Mouse (Mus musculus): ENCODE results near the gene Ncbp2.
A peak's percentile ranks its signal among the peaks of the same experiment; 100 is the strongest.
"Not testable (repeated sequence)": the region's sequence is repeated elsewhere in the genome, so short reads cannot be mapped to it uniquely, and the experiment has no call there.

The Ncbp2 gene

DNA sequence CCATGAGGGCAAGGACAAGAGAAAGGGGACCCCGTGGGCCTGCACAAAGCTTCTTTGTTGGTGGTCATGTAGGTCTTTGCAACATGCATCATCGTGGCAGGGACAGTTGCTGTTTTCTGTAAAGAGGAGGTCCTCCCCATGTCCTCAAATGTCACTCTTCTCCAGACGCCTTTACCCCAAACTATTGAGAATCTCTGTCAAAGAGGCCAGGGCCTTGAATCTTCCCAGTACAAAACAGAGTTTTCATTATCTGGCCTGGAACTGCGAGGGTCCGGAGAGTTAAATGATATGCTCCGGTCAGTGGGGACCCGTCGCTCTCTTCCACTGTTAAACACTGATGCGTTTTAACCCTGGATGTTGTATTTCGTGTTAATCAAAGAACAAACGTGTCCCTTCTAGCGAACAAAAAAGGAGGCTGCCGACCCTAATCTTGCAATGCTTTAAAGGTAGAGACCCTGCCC is 13.7 kb upstream of the Ncbp2 start:
- no peak for DNase-seq (ENCODE audit: low spot score in 2 of 2)

DNA sequence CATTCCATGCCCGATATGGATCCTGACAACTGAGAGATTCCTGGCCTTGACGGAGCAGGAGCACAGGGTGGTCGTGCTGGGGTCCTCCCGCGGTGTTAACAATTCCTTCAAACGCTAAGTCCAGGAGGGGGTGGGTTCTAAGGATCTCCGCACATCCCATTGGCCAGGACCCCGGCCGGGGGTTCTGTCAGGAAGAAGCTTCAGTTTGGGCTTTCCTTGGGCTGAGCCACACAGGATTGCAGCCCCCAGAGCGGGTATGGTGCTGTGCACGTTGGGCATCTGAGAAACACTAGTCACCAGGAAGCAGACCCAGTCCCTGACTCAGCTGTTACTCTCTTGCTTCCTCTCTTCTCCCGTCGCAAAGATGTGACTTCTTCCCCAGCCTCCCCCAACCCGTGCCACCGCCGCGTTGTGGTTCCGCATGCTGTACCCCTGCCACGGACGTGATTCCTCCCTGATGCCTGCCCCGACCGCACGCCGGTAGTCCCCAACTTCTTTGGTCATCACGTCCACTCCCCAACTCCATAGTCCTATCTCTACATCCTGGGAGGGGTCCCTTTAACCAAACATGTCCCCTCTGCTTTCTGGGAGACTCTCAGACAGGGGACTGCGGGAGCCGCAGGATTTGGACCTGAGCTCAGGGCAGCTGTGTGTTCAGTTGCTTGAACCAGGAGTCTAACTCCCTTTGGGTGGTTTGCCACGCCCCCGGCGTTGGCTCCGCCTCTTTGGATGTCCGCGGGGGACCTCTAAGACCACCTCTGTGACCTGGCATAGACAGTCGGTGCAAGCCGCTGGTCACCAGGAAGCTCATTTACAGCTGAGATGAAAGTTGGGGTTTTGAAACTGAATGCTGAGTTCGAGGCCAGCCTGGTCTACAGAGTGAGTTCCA is 13.0 kb upstream of the Ncbp2 start:
- peak; percentile 53 to 54 for DNase-seq (ENCODE audit: low spot score in 2 of 2)

DNA sequence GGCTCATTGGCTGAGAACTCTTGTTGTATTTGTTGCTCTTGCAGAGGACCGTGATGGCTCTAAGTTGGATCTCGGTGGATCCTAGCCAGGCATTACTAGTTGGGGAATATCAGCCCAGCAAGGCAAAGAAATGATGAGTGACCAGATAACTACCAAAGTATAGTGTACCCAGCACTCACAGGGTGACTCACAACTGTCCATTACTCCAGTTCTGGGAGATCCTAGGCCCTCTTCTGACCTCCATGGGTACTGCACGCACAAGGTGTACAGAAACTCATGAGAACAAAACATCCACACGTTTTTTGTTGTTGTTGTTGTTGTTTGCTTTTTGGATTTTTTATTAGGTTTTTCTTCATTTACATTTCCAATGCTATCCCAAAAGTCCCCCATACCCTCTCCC is 11.7 kb upstream of the Ncbp2 start:
- DNase-seq (ENCODE audit: low spot score in 2 of 2) = no peak

DNA sequence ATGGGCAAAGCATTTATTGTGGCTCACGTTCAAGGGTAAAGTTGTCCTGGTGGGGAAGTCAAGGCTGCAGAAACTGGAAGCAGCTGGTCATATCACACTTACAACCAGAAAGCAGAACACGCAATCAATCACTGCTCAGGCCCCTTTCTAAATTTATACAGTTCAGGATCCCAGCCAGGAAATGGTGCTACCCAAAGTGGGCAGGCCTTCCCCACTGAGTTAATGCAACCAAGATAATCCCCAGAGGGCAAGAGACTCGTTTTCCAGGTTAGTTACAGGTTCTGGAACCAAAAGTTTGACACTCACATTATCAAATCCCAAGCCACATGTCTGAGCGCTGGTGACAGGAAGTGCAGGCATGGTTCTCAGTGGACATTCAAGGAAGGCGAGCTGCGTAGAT is 9.5 kb upstream of the Ncbp2 start:
- DNase-seq (ENCODE audit: low spot score in 2 of 2) = no peak

DNA sequence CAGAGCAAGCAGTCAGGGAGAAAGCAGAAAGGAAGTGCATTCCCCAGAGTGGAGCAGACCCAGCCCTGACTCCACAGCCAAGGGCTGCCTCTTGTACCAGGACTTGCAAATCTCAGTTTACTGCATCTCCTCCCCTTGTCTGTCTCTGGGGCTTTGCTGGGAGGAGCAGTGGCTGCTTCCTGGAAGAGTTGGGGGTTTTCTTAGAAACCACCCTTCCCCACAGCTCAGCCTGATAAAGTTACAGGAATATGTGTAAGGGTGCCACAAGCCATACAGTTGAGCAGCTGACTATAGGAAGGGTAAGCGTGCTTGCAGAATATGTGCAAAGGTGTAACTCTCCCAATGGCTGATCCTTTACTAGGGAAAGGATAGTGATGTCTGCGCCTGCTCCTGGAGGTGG is 7.7 kb upstream of the Ncbp2 start:
- no peak for DNase-seq (ENCODE audit: low spot score in 2 of 2)

DNA sequence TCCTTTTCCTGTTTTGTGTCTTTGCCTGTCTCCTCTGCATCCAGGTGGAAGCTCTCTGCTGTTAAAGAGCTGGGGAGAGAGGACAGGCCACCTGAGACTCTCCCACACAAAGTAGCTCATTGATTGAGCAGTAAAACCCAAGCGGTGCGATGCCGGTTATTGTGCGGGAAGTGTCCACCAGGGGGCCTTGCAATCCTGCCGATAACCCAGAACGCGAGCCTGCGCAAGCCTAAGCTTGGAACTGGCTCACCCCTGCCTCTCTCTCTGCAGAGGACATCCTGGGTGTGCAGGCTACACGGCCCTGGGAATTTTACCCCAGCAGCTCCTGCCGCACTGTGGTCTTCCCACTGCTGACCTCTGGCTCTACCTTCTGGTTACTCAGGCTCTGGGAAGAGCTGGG is 4.3 kb upstream of the Ncbp2 start:
- DNase-seq (ENCODE audit: low spot score in 2 of 2) = peak; percentile 85 to 90

DNA sequence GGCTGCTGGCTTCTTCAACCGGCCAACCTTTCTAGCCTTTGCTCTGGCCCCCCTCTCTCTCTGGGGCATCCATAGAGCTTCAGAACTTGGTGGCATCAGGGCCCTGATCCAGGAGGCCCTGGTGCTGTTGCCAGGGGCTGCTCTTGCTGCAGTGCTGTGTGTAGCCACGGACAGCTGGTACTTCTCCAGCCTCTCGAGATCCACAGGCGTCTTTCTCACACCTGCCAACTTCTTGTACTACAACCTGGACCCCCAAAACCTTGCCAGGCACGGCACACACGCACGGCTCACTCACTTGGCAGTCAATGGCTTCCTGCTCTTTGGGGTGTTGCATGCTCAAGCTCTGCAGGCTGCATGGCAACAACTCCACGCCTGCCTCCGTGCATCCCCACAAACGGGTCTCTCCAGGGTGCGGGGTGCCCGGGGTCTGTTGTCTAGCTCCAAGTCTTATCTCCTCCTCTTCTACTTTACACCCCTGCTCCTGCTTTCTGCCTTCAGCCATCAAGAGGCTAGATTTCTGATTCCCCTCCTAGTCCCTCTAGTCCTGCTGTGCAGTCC is 3.5 kb upstream of the Ncbp2 start:
- peak in 1 of 2 experiments; percentile 11 for DNase-seq (ENCODE audit: low spot score in 2 of 2)

DNA sequence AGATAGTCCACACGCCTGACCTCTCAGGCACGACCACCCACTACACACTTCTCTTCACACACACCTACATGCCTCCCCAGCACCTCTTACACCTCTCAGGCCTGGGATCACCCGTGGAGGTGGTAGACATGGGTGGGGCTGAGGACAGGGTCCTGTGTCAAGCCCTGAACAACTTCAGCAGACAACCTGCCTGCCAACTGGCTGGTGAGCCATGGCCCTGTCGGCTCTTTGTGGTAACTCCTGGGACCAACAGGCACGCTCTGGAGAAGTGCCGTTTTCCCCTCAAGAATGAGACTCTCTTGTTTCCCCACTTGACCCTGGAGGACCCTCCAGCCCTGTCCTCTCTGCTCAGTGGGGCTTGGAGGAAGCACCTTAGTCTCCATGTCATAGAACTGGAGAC is 2.9 kb upstream of the Ncbp2 start:
- DNase-seq (ENCODE audit: low spot score in 2 of 2) = no peak

DNA sequence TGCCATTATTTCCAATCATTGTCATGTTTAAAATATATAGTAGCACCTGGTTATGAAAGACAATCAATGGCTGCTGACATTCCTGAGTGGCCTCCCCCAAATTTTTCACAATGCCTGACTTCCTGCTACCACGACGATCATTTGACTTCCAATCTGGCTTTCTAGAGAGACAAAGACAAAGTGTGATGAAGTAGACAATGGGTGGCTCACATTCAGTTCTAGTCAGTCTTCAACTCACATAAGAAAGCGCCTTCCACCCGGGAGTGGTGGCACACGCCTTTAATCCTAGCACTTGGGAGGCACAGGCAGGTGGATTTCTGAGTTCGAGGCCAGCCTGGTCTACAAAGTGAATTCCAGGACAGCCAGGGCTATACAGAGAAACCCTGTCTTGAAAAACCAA is 2.3 kb upstream of the Ncbp2 start:
- DNase-seq (ENCODE audit: low spot score in 2 of 2) = not testable (repeated sequence)

DNA sequence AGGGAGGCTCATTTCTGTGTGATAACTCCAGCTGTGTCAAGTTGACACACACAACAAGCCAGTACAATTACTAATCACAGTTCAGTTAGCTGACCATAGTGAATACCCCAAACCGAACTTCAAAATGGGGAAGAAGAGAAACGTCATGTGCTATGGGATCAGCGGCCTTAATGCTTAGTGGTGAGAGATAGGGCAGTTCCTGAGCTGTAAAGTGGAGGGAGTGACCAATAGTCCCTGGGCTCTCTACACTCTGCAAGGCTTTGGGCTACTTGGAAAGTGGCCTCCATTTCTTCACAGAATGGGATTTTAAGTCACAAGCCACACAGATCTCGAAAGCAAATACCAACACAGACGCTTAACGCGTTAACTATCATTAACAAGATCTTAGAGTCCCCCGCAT is 980 bp upstream of the Ncbp2 start:
- DNase-seq (ENCODE audit: low spot score in 2 of 2) = peak in 1 of 2 experiments; percentile 11

DNA sequence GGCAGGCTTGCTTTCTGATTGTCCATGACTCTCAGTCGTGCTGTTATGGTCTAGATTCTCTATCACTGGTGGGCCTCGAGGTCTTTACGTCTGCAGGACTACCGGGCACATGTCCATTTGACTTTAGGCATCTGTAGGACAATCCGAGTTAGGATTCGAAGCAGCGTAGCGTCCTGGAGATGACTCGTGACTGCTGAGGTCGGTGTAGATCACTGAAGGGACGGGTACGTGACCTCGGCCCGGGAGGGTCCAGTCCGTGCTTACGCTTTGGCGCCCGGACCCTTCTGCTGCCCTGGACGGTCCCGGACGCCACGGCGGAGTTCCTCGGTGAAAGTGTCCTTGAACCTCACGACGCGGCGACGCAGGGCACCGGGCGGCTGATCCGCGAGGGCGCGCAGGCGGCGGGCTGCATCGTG is 404 bp upstream of the Ncbp2 start:
- peak in 1 of 2 experiments; percentile 53 for DNase-seq (ENCODE audit: low spot score in 2 of 2)

DNA sequence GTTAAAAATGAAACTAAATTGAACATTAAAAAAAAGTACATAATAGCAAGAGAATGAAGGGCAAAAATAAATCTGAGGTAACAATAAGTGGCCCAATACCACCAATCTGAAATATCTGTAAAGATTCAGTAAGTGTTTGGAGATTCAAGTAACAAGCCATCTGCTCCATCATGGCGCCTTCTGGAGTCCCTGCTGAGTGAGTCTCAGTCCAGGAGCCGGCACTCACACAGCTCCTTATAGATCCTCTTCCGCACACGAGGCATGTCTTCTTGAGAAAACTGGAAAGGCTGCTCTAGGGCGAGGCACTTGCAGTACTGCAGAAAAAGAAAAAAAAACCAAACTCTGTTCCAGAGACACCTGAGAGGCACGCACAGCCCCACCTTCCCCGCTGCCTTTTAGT is 14.9 kb downstream of the Ncbp2 start:
- peak in 1 of 2 experiments; percentile 22 for DNase-seq (ENCODE audit: low spot score in 2 of 2)

DNA sequence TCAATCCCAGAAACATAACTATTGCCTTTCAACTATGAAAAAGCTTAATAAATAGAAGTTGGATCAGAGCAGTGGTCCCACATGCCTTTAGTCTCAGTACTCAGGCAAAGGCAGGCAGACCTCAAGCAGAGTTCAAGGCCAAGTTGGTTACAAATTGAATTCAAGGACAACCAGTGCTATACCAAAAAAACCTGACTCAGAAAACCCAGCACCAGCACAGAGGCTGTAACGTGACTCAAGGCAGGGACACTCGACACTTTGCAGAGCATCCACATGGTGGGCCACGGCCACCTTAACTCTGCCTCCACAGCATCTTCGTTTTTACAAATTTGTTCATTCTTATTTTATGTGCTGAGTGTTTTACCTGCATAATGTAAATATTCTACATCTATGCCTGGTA is 26.9 kb downstream of the Ncbp2 start:
- DNase-seq (ENCODE audit: low spot score in 2 of 2) = no peak

DNA sequence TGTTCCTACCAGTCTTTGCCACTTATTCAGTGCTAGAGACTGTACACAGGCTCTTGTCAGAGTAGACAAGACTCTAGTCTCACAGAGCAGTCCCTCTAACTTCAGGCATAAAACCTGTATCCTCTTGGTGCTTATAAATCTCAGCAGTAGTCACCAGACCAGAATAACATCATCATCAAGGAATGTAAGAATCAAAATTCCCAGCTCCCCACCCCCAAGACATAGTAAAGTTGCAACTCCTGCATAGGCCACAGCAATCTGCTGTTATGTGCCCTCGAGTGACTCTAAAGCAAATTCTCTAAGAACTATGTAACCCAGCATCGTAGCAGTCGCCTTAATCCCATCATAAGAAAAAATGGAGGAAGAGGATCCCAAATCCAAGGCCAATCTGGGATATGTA is 31.2 kb downstream of the Ncbp2 start:
- DNase-seq (ENCODE audit: low spot score in 2 of 2) = no peak

DNA sequence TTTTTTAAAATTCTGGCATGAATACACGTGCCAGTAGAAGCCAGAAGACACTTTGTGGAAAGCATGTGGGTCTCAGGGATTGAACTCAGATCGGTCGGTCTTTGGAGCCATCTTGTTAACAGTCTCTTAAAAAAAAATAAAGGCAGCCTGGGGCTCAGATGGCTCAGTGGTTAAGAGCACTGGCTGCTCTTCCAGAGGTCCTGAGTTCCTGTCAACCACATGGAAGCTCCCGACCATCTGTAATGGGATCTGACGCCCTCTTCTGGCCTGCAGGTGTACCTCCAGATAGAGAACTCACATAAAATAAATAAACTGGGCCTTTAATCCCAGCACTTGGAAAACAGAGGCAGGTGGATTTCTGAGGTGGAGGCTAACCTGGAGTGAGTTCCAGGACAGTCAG is 32.6 kb downstream of the Ncbp2 start:
- no peak for DNase-seq (ENCODE audit: low spot score in 2 of 2)

DNA sequence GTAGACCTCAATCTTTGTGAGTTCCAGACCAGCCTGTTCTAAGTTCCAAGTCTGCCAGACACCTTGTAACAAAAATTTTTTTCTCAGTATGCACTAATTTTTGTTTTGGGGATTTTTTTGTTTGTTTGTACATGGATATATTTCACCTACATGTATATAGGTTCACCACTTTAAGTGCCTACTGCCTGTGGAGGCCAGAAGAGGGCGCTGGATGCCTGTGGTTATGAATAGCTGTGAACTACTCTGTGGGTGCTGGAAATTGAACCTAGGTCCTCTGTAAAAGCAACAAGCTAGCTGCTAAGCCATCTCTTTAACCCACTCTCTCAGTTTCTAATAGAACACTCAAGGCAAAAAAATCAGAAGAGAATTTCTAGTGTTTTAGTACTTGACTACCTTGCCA is 43.7 kb downstream of the Ncbp2 start:
- DNase-seq (ENCODE audit: low spot score in 2 of 2) = no peak

DNA sequence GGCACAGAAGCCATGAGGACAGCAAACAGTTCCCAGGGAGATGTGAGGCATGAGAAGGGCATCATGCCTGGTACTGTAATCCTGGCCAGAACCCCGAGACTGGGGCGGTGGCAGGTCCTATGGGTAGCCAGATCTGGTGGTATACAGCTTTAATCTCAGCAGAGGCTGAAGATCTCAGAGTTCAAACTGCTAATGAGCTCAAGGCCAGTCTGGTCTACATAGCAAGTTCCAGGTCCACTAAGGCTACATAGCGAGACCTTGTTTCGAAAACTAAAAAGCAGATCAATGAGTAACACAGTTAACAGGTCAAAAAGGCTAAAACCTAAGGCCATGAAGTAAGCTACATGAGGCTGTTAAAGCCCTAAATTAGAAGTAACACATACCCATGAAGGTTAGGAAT is 44.9 kb downstream of the Ncbp2 start:
- no peak for DNase-seq (ENCODE audit: low spot score in 2 of 2)

DNA sequence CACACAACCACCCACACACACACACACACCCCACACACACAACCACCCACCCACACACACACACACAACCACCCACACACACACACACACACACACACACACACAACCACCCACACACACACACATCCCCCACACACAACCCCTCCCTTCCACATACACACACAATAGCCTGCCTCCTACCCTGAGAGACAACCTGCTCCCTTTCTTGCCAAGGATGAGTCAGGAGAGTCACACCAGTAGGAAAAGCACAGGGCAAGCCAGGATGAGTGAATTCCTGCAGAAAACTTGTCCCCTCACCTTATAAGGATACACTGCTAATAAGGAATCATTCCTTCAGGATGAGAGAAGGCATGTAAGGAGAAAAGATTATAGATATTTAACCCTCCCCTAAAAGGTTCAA is 45.6 kb downstream of the Ncbp2 start:
- no peak for DNase-seq (ENCODE audit: low spot score in 2 of 2)

DNA sequence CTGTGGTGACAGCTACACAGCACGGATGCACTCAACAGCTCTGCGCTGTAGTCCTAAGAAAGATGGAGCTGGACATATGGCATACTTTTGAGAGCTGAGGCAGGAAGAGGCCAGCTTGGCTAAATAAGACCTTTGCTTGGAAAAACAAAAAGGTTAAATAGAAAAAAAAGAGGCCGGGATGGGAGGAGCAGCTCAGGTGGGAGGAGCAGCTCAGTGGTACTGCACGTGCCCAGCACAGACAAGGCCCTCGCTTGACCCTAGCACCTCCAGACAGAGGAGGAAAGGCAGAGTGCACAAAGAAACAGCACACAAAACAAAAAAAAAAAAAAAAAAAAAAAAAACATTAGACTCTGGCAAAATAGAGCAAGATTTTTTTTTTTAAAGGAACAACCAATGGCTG is 48.1 kb downstream of the Ncbp2 start:
- no peak for DNase-seq (ENCODE audit: low spot score in 2 of 2)

DNA sequence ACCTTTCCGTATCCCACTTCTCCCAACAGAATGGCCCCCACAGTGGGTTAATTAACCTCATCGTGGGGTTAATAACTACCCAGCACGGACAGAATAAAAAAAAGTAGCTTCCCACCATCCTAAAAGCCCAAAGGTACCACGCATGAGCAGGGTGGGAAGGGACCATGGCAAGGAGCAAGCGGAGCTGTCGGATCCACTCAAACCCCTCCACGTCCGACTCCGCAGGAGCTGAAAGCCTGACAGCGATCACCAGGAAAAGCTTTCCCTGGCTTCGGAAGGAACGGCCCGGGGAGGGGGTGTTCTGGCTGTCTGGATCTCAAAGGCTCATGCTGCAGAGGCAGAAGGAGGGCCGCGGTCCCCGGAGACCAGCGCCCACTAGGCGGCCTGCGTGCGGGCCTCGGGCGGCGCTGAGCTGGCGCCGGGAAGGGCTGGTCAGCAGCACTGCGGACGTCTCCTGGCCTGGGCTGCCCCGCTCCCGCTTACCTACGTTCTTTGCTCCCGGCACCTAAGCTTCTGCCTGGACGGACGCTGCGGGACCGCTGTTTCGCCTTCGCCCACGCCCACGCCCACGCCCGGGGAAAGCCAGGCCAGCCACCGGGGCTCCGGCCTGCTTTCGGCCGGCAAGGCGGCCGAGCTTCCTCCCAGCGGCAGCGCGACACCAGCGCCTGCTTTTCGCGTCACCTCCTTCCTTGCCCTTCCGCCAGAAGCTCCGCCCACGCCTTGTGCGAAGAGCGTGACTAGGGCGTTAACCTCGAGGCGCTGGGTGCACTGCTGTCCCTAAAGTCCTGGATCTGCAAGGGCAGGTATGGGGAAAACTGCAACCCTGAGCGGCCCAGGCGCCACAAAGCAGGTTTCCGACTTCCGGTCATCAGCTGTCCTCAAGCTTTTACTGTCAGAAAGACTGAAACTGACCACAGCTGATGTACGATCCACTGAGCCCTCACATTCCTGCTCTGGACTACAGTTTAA is 54.5 kb downstream of the Ncbp2 start, which contains the start of gene Senp5:
Senp5 (minus strand) TSS at position 779 of the 969 bp plus-strand sequence.
- DNase-seq (ENCODE audit: low spot score in 2 of 2) = peak; percentile 91

DNA sequence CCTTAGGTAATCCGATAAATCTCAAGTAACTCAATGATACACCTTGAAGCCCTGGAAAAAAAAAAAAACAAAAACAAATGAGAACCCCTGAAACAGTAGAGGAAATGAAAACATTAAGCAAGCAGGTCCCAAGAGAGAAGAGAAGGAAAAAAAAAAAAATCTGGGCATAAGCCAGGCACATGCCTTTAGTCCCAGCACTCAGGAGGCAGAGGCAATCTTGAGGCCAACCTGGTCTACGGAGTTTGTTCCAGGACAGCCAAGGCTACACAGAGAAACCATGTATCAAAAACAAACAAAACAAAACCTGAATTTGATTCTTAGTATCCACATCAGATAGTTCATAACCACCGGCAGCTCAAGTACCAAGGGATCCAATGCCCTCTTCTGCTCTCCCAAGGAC is 56.4 kb downstream of the Ncbp2 start:
- no peak for DNase-seq (ENCODE audit: low spot score in 2 of 2)
